Mouse (Mus musculus) left cerebral cortex, adult 11 months (tissue): ENCODE data around the gene Tent4a.
"Not testable (repeated sequence)": the region's sequence is repeated elsewhere in the genome, so short reads cannot be mapped to it uniquely, and the experiment has no call there.

Experiments used
- DNase-seq: peaks from one replicate; pipeline ENCODE4 v3.0.0; 2022; ENCODE audit warnings: low spot score

Tent4a gene

GRCm38 (mm10) chr13:69534334-69534653, at the start of gene Tent4a:
Gene Tent4a (minus strand): TSS chr13:69534617.
- no peak for DNase-seq

- no peak for DNase-seq
Measured at GRCm38 (mm10) chr13:69583591-69583990, 49.2 kb upstream of the Tent4a start.

- no peak for DNase-seq
Measured at GRCm38 (mm10) chr13:69582411-69582810, 48.0 kb upstream of the Tent4a start.

GRCm38 (mm10) chr13:69577181-69577834, 42.9 kb upstream of the Tent4a start:
- DNase-seq = no peak

GRCm38 (mm10) chr13:69576676-69577075, 42.3 kb upstream of the Tent4a start:
- no peak for DNase-seq

- DNase-seq = no peak
Measured at GRCm38 (mm10) chr13:69572594-69572993, 38.2 kb upstream of the Tent4a start.

GRCm38 (mm10) chr13:69569201-69569600, 34.8 kb upstream of the Tent4a start:
- no peak for DNase-seq

- DNase-seq = not testable (repeated sequence)
Measured at GRCm38 (mm10) chr13:69565401-69565800, 31.0 kb upstream of the Tent4a start.

- DNase-seq = no peak
Measured at GRCm38 (mm10) chr13:69564573-69564972, 30.2 kb upstream of the Tent4a start.

GRCm38 (mm10) chr13:69563905-69564304, 29.5 kb upstream of the Tent4a start:
- DNase-seq = no peak

GRCm38 (mm10) chr13:69562654-69563574, 28.5 kb upstream of the Tent4a start:
- no peak for DNase-seq

GRCm38 (mm10) chr13:69562004-69562403, 27.6 kb upstream of the Tent4a start:
- DNase-seq = no peak

- DNase-seq = no peak
Measured at GRCm38 (mm10) chr13:69559291-69559961, 25.0 kb upstream of the Tent4a start.

GRCm38 (mm10) chr13:69558098-69558660, 23.8 kb upstream of the Tent4a start:
- DNase-seq = no peak

GRCm38 (mm10) chr13:69556728-69557127, 22.3 kb upstream of the Tent4a start:
- no peak for DNase-seq

- no peak for DNase-seq
Measured at GRCm38 (mm10) chr13:69555957-69556482, 21.6 kb upstream of the Tent4a start.

- DNase-seq = no peak
Measured at GRCm38 (mm10) chr13:69555045-69555444, 20.6 kb upstream of the Tent4a start.

GRCm38 (mm10) chr13:69554255-69554654, 19.8 kb upstream of the Tent4a start:
- DNase-seq = no peak

- DNase-seq = no peak
Measured at GRCm38 (mm10) chr13:69553024-69553423, 18.6 kb upstream of the Tent4a start.

GRCm38 (mm10) chr13:69550831-69551230, 16.4 kb upstream of the Tent4a start:
- no peak for DNase-seq

GRCm38 (mm10) chr13:69549980-69550379, 15.6 kb upstream of the Tent4a start:
- DNase-seq = no peak

GRCm38 (mm10) chr13:69547488-69548180, 13.2 kb upstream of the Tent4a start:
- DNase-seq = no peak
